Mouse (Mus musculus) brain, embryonic 14.5 days (tissue): ENCODE measurements around the gene Rasgef1b.

Experiments used
- CTCF ChIP-seq: fragments of 200-500 bp; IDR thresholded peaks from 2 replicates; pipeline ENCODE4 v1.5.1; 2012; ENCODE audit warnings: inconsistent platforms, mild to moderate bottlenecking, moderate library complexity, borderline replicate concordance; ENCODE audit not compliant: insufficient read depth, insufficient read length; ENCODE audit errors: extremely low read depth
- POLR2A ChIP-seq: fragments of 200-500 bp; IDR thresholded peaks from 2 replicates; pipeline ENCODE4 v1.6.1; 2012; ENCODE audit warnings: mild to moderate bottlenecking, inconsistent platforms, borderline replicate concordance; ENCODE audit not compliant: poor library complexity, insufficient read depth, insufficient read length, severe bottlenecking; ENCODE audit errors: extremely low read depth

DNA sequence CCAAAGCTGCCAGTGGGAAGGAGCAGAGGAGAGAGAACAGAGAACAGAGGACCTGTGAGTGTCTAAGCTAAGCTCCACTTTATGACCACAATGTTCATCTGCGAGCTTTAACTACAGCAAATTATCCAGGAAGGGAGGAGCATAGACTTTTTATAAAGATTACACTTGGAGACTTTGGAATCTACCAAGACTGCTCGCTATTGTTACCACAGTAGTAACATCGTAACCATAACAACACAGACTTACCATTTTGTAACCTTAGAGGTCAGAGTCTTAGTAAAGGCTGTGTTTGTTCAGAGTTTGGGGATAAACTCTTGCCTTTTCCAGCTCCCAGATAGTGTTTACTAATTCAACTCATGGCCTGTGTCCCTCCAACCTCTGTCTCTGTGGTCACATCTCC is 103.3 kb downstream of the Rasgef1b start:
- TF ChIP-seq POLR2A, result no peak
- TF ChIP-seq CTCF, result no peak
